Mouse (Mus musculus): Measurements from ENCODE around the gene Tada2a. TPM values are rescaled to one million over a fixed set of nuclear protein-coding genes. Genes with fewer than 3 reads are reported as not detected.
A peak's percentile ranks its signal among the peaks of the same experiment; 100 is the strongest.

Tada2a gene
- polyA plus RNA-seq, 1 experiment from 2014 or later: 31.0 TPM

DNA sequence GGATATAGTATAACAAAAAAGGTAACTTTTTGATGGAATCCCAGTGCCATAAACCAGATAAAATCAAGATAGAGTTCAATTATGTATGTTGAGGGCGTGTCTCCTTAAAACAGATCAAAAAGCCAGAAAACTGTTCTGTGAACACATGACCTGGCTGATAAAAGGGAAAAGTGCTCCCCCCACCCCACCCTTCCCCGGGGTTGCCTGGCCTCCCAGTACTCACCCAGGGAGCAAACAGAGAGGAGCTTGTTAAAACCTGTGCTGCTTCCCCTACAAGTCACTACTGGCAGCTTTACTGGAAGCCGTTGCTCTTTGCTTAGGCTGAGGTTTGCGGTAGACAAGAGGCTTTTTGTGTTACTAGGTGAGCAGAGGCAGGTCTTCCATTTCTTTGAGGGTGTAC is 82.1 kb downstream of the Tada2a start:
- H3K27ac ChIP-seq (replicated peaks; ENCODE audit: low read depth, low read length): no peak overlapping the region
- DNase-seq (no peak), ATAC-seq (ENCODE audit: low FRiP score, low TSS enrichment) (no peak)

DNA sequence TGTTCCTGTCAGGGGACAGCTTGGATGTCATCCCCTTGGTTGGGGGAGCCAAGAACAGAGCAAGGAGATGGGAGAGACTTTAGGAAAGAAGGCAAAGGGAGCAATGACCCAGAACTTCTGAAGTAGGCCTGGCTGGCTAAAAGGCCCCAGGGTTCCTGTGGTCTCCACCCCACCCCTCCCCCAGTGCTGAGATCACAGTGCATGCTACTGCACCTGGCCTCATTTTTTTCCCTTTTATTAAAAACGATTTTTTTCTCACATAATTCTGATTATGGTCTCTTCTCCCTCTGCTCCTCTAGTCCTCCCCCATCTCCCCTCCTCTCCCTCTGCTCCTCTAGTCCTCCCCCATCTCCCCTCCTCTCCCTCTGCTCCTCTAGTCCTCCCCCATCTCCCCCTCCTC is 84.4 kb downstream of the Tada2a start:
- Histone ChIP-seq H3K27ac (replicated peaks; ENCODE audit: low read depth, low read length) (no peak overlapping the region), H3K4me1 (ENCODE audit: control insufficient read depth, insufficient read depth, low read length) (peaks cover 23% of the 10 kb centered on the region), H3K4me3 (replicated peaks; ENCODE audit: low read depth, low read length) (no peak overlapping the region), H3K9ac (replicated peaks; ENCODE audit: low read length) (no peak overlapping the region), H3K9me3 (ENCODE audit: control insufficient read depth, low read length) (no peaks in the 10 kb centered on the region), H3K27me3 (ENCODE audit: control insufficient read depth, insufficient read depth, low read length) (peaks cover 9% of the 10 kb centered on the region; the same call in 1 of the 2 replicates), H3K4me2 (ENCODE audit: low read length) (no peak overlapping the region), H3K36me3 (ENCODE audit: control insufficient read depth, insufficient read depth, low read length) (peaks cover 17% of the 10 kb centered on the region)
- no peak for DNase-seq
- ATAC-seq (ENCODE audit: low FRiP score, low TSS enrichment): no peak
- WGBS: 31% methylated on average over 1 of the region's 1 CpGs

More for the DNA sequence above, 82.1 kb downstream of the Tada2a start:
- Histone ChIP-seq H3K27me3 (ENCODE audit: control insufficient read depth, insufficient read depth, low read length) (no peaks in the 10 kb centered on the region), H3K4me3 (replicated peaks; ENCODE audit: low read depth, low read length) (no peak overlapping the region), H3K36me3 (ENCODE audit: control insufficient read depth, insufficient read depth, low read length) (no peaks in the 10 kb centered on the region), H3K9me3 (ENCODE audit: control insufficient read depth, low read length) (no peaks in the 10 kb centered on the region), H3K4me1 (ENCODE audit: control insufficient read depth, insufficient read depth, low read length) (peaks cover 23% of the 10 kb centered on the region), H3K9ac (replicated peaks; ENCODE audit: low read length) (no peak overlapping the region), H3K4me2 (ENCODE audit: low read length) (no peak overlapping the region)
- 70% methylated on average over 4 of the region's 4 CpGs for WGBS

DNA sequence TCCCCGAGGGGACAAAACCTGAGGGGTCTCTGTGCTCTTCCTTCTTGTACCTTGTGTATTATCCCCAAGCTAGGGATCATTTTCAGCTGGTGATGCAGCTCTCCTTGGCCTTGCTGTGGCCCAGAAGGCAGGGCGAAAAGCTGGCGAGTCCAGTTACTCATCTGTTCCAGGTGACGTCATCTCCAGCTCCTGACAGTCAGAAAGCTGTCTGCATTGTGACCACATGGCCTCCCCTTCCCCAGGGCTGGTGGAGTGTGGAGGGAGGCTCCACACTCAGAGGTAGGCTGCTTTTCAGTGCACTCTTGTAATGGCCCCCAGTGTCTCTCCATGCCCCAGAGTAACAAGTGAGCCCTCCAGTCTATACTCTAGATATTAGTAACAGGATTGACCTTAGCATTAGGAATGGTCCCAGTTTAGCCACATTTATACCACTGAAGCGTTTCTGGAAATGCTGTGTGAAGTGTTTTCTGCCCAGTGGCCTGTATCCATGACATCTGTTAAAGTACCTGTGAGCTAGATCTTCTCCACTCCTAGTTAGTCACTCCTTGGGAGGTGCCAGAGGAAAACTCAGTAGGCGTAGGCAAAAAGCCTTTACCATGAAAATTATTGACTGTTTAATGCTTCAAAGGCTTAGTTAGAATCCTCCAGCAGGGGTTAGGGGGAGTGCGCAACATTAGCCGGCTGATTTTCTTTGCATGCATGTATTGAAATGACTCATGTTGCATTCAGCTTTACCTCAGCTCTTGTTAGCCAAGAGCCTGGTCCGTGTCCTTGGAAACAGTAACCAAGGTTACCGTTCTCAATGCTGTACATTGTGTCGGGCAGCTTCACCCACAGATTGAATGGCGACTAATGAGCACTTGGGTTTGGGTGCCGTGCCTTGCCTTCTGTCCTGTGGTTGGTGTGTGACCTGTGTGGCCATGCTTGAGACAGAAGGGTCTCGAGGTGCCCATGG is 86.3 kb downstream of the Tada2a start:
- peaks cover 23% of the 10 kb centered on the region for H3K4me1 ChIP-seq (ENCODE audit: control insufficient read depth, insufficient read depth, low read length)
- peak; percentile 91 for DNase-seq
- no peak overlapping the region; the same call in 1 of the 2 replicates for H3K9ac ChIP-seq (replicated peaks; ENCODE audit: low read length)
- H3K9me3 ChIP-seq (ENCODE audit: control insufficient read depth, low read length): no peaks in the 10 kb centered on the region
- H3K36me3 ChIP-seq (ENCODE audit: control insufficient read depth, insufficient read depth, low read length): peaks cover 35% of the 10 kb centered on the region
- ATAC-seq (ENCODE audit: low FRiP score, low TSS enrichment): peak; percentile 86
- peak overlapping the region; percentile 26 for H3K4me2 ChIP-seq (ENCODE audit: low read length)
- 10% methylated on average over 14 of the region's 14 CpGs for WGBS
- H3K27me3 ChIP-seq (ENCODE audit: control insufficient read depth, insufficient read depth, low read length): peaks cover 9% of the 10 kb centered on the region; the same call in 1 of the 2 replicates
- no peak overlapping the region for H3K4me3 ChIP-seq (replicated peaks; ENCODE audit: low read depth, low read length)
- peak overlapping the region; percentile 75 for H3K27ac ChIP-seq (replicated peaks; ENCODE audit: low read depth, low read length)

DNA sequence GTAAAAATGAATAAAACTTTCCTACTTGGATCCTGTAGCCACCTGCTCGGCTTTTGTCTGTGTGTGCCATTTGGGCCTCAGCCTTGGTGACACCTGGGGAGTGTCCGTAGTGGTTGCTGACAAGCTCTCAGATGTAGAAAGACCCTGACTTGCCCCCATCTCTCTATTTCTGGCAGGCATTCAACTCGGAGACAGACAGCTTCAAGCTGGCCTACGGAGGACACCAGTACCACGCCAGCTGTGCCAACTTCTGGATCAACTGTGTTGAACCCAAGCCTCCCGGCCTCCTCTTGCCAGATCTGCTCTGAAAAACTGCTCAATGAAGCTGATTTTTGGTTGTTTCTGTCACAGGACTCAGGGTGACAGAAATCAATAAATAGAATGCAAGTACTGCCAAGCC is 88.8 kb downstream of the Tada2a start:
- H3K9me3 ChIP-seq (ENCODE audit: control insufficient read depth, low read length): no peaks in the 10 kb centered on the region
- peaks cover 9% of the 10 kb centered on the region; the same call in 1 of the 2 replicates for H3K27me3 ChIP-seq (ENCODE audit: control insufficient read depth, insufficient read depth, low read length)
- DNase-seq: no peak
- peaks cover 46% of the 10 kb centered on the region for H3K36me3 ChIP-seq (ENCODE audit: control insufficient read depth, insufficient read depth, low read length)
- H3K4me2 ChIP-seq (ENCODE audit: low read length): no peak overlapping the region
- no peak overlapping the region for H3K4me3 ChIP-seq (replicated peaks; ENCODE audit: low read depth, low read length)
- no peak for ATAC-seq (ENCODE audit: low FRiP score, low TSS enrichment)
- WGBS: 80% methylated on average over 6 of the region's 6 CpGs
- H3K9ac ChIP-seq (replicated peaks; ENCODE audit: low read length): no peak overlapping the region
- peaks cover 23% of the 10 kb centered on the region for H3K4me1 ChIP-seq (ENCODE audit: control insufficient read depth, insufficient read depth, low read length)
- H3K27ac ChIP-seq (replicated peaks; ENCODE audit: low read depth, low read length): no peak overlapping the region

DNA sequence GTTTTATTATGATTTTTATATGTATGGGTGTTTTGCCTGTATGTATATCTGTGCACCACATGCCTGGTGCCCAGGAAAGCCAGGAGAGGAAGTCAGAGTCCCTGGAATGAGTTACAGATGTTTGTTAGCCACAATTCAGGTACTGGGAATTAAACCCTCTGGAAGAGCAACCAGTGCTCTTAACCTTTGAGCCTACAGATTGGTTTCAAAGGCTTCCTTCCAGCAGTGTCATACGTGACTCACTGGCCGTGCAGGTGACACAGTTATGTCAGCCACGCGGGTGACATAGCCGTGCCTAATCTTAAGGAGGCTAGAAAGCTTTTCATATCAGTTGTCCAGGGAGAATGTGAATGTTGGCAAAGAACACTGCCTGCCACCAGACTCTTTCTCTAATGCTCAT is 95.7 kb downstream of the Tada2a start:
- H3K27me3 ChIP-seq (ENCODE audit: control insufficient read depth, insufficient read depth, low read length): no peaks in the 10 kb centered on the region
- H3K27ac ChIP-seq (replicated peaks; ENCODE audit: low read depth, low read length): no peak overlapping the region
- no peak overlapping the region for H3K4me2 ChIP-seq (ENCODE audit: low read length)
- no peak overlapping the region for H3K9ac ChIP-seq (replicated peaks; ENCODE audit: low read length)
- H3K4me3 ChIP-seq (replicated peaks; ENCODE audit: low read depth, low read length): no peak overlapping the region
- H3K9me3 ChIP-seq (ENCODE audit: control insufficient read depth, low read length): no peaks in the 10 kb centered on the region
- no peak for ATAC-seq (ENCODE audit: low FRiP score, low TSS enrichment)
- no peak for DNase-seq
- H3K36me3 ChIP-seq (ENCODE audit: control insufficient read depth, insufficient read depth, low read length): peaks cover 62% of the 10 kb centered on the region
- no peaks in the 10 kb centered on the region for H3K4me1 ChIP-seq (ENCODE audit: control insufficient read depth, insufficient read depth, low read length)
- WGBS: 91% methylated on average over 5 of the region's 5 CpGs

DNA sequence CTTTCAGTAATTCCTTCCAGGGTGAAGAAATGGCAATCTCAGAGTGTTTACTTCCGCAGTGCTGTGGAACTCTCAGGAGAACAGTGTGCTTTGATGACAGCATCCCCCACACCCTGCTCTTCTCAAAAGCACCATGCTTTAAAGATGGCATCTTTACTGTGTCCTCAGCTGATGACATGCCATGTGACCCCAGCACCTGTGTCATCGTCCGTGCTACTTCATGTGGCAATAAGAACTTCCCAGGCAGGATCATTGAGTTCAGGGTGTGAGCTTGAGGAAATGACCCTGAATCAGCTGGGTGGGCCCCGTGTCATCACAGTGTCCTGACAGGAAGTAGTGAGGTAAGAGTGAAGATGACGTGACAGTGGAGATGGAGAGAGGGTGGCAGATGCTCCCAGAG is 96.8 kb downstream of the Tada2a start:
- Histone ChIP-seq H3K27ac (replicated peaks; ENCODE audit: low read depth, low read length) (no peak overlapping the region), H3K4me2 (ENCODE audit: low read length) (no peak overlapping the region), H3K4me3 (replicated peaks; ENCODE audit: low read depth, low read length) (no peak overlapping the region), H3K9ac (replicated peaks; ENCODE audit: low read length) (no peak overlapping the region), H3K9me3 (ENCODE audit: control insufficient read depth, low read length) (no peaks in the 10 kb centered on the region), H3K4me1 (ENCODE audit: control insufficient read depth, insufficient read depth, low read length) (no peaks in the 10 kb centered on the region), H3K27me3 (ENCODE audit: control insufficient read depth, insufficient read depth, low read length) (no peaks in the 10 kb centered on the region), H3K36me3 (ENCODE audit: control insufficient read depth, insufficient read depth, low read length) (peaks cover 66% of the 10 kb centered on the region)
- no peak for ATAC-seq (ENCODE audit: low FRiP score, low TSS enrichment)
- WGBS: 93% methylated on average over 5 of the region's 5 CpGs
- no peak for DNase-seq

DNA sequence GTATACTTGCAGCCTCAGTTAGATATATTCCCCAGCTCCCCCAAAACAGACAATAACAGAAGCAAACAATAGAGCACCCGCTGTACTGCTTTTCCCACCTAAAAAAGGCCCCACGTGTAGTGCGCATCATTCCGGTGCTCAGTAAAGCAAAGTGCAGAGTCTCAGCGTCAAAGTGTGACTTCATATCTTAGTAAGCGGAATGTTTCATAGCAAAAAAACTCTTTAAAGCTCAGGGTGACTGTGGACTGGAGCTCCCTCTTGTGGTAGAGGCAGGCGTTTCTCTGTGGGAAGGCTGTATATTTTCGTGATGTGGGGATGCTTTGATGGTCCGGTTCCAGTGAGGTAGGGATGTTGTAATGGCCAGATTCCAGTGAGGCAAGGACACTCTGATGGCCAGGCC is 97.4 kb downstream of the Tada2a start:
- peaks cover 71% of the 10 kb centered on the region for H3K36me3 ChIP-seq (ENCODE audit: control insufficient read depth, insufficient read depth, low read length)
- no peak overlapping the region for H3K9ac ChIP-seq (replicated peaks; ENCODE audit: low read length)
- no peak overlapping the region for H3K27ac ChIP-seq (replicated peaks; ENCODE audit: low read depth, low read length)
- H3K4me1 ChIP-seq (ENCODE audit: control insufficient read depth, insufficient read depth, low read length): no peaks in the 10 kb centered on the region
- no peaks in the 10 kb centered on the region for H3K27me3 ChIP-seq (ENCODE audit: control insufficient read depth, insufficient read depth, low read length)
- ATAC-seq (ENCODE audit: low FRiP score, low TSS enrichment) (no peak), DNase-seq (peak; percentile 56)
- WGBS: 56% methylated on average over 9 of the region's 9 CpGs
- no peaks in the 10 kb centered on the region for H3K9me3 ChIP-seq (ENCODE audit: control insufficient read depth, low read length)
- no peak overlapping the region for H3K4me3 ChIP-seq (replicated peaks; ENCODE audit: low read depth, low read length)
- H3K4me2 ChIP-seq (ENCODE audit: low read length): no peak overlapping the region
